Mouse (Mus musculus): ENCODE data around the gene Cep57l1. TPM values are rescaled to one million over a fixed set of nuclear protein-coding genes. Genes with fewer than 3 reads are reported as not detected.
A peak's percentile ranks its signal among the peaks of the same experiment; 100 is the strongest.

Gene Cep57l1
- polyA plus RNA-seq, 1 experiment from 2014 or later = 20.7 TPM

- peaks cover 14% of the 10 kb centered on the region for H3K4me1 ChIP-seq (replicated peaks)
- H3K4me3 ChIP-seq = no peak overlapping the region
- peak overlapping the region; percentile 18; the same call in 1 of the 2 replicates for H3K27ac ChIP-seq
- no peak for DNase-seq (ENCODE audit: low spot score)
- WGBS = 86% methylated on average over 6 of the region's 6 CpGs
- no peaks in the 10 kb centered on the region for H3K27me3 ChIP-seq (ENCODE audit: insufficient read depth, poor library complexity, severe bottlenecking)
- H3K36me3 ChIP-seq = no peaks in the 10 kb centered on the region
- no peaks in the 10 kb centered on the region for H3K9me3 ChIP-seq
Measured at GRCm38 (mm10) chr10:41676661-41677061, 133.0 kb downstream of the Cep57l1 start.

GRCm38 (mm10) chr10:41675842-41676571 is 133.7 kb downstream of the Cep57l1 start:
- Histone ChIP-seq H3K4me1 (replicated peaks) (peaks cover 14% of the 10 kb centered on the region), H3K27me3 (ENCODE audit: insufficient read depth, poor library complexity, severe bottlenecking) (no peaks in the 10 kb centered on the region), H3K9me3 (no peaks in the 10 kb centered on the region), H3K36me3 (no peaks in the 10 kb centered on the region), H3K27ac (no peak overlapping the region), H3K4me3 (no peak overlapping the region)
- 85% methylated on average over 6 of the region's 6 CpGs for WGBS
- DNase-seq (ENCODE audit: low spot score) = no peak

DNA sequence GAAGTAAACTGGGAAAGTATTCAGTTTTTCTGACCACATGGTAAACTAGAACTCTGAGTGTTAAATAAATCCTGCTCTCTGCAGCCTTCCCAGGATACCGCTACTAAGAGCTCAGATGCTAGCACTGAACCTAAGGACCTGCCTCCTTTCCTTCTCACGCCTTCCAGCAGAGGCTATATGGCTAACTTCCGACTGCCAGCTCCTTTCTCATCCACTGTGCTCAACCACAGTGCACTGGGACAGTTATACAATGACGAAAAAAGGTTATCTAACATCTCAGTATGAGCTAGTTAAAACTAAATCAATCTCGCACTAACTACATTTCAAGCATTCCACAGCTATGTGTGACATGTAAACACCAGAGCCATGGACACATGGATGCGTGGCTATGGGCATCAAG is 134.4 kb downstream of the Cep57l1 start:
- 80% methylated on average over 6 of the region's 6 CpGs for WGBS
- Histone ChIP-seq H3K9me3 (no peaks in the 10 kb centered on the region), H3K36me3 (no peaks in the 10 kb centered on the region), H3K4me1 (replicated peaks) (peaks cover 14% of the 10 kb centered on the region), H3K27ac (no peak overlapping the region), H3K4me3 (no peak overlapping the region), H3K27me3 (ENCODE audit: insufficient read depth, poor library complexity, severe bottlenecking) (no peaks in the 10 kb centered on the region)
- DNase-seq (ENCODE audit: low spot score) = no peak

- Histone ChIP-seq H3K4me1 (replicated peaks) (peaks cover 14% of the 10 kb centered on the region), H3K4me3 (no peak overlapping the region), H3K27ac (no peak overlapping the region), H3K9me3 (no peaks in the 10 kb centered on the region), H3K36me3 (no peaks in the 10 kb centered on the region), H3K27me3 (ENCODE audit: insufficient read depth, poor library complexity, severe bottlenecking) (no peaks in the 10 kb centered on the region)
- WGBS = 81% methylated on average over 3 of the region's 3 CpGs
- no peak for DNase-seq (ENCODE audit: low spot score)
Measured at GRCm38 (mm10) chr10:41674362-41674761, 135.3 kb downstream of the Cep57l1 start.

- no peaks in the 10 kb centered on the region for H3K9me3 ChIP-seq
- H3K36me3 ChIP-seq = no peaks in the 10 kb centered on the region
- no peak for DNase-seq (ENCODE audit: low spot score)
- WGBS = 82% methylated on average over 5 of the region's 5 CpGs
- no peak overlapping the region for H3K4me3 ChIP-seq
- no peaks in the 10 kb centered on the region for H3K4me1 ChIP-seq (replicated peaks)
- no peaks in the 10 kb centered on the region for H3K27me3 ChIP-seq (ENCODE audit: insufficient read depth, poor library complexity, severe bottlenecking)
- no peak overlapping the region for H3K27ac ChIP-seq
Measured at GRCm38 (mm10) chr10:41670196-41670595, 139.5 kb downstream of the Cep57l1 start.

Other genes starting within 250 kb of the Cep57l1 start
- gene Ccdc162, start 93.2 kb downstream of the Cep57l1 start, polyA plus RNA-seq (2016; fragmentation: Nextera tagmentation; extraction: Ambion mirVana) = 0.51 and 0.56 TPM in 2 replicates
- gene Sesn1, start 64 bp upstream of the Cep57l1 start, polyA plus RNA-seq (2016; fragmentation: Nextera tagmentation; extraction: Ambion mirVana) = 17.6 and 18.2 TPM in 2 replicates
- 2.6 and 3.5 TPM in 2 replicates for gene Armc2, start 208.6 kb upstream of the Cep57l1 start, polyA plus RNA-seq (2016; fragmentation: Nextera tagmentation; extraction: Ambion mirVana)